Mouse (Mus musculus) CH12.LX (cell line): ENCODE data around the gene Camkk2.

Source experiments
- CTCF ChIP-seq, 2 experiments: IDR thresholded peaks in 1 of 2; conservative IDR thresholded peaks in 1 of 2; 2 replicates each; pipeline ENCODE4 v1.5.1; 2011 to 2012; ENCODE audit warnings: low read depth in 2 of 2, low read length in 2 of 2, improper control_type of control experiment in 1 of 2, inconsistent platforms in 1 of 2, mild to moderate bottlenecking in 1 of 2, moderate library complexity in 1 of 2
- HCFC1 ChIP-seq: IDR thresholded peaks from 2 replicates; pipeline ENCODE4 v1.6.1; 2012; ENCODE audit warnings: low read depth, mild to moderate bottlenecking, inconsistent platforms, low read length, improper control_type of control experiment
- MAX ChIP-seq: IDR thresholded peaks from 2 replicates; pipeline ENCODE4 v1.6.1; 2011; ENCODE audit warnings: low read length, improper control_type of control experiment
- MAZ ChIP-seq: IDR thresholded peaks from 2 replicates; pipeline ENCODE4 v1.6.1; 2012; ENCODE audit warnings: low read depth, mild to moderate bottlenecking, inconsistent platforms, low read length, improper control_type of control experiment, moderate library complexity
- MYC ChIP-seq: IDR thresholded peaks from 2 replicates; pipeline ENCODE4 v1.6.1; 2011; ENCODE audit warnings: low read depth, mild to moderate bottlenecking, improper control_type of control experiment, low read length
- POLR2A ChIP-seq: IDR thresholded peaks from 2 replicates; pipeline ENCODE4 v1.6.1; 2011; ENCODE audit warnings: low read depth, mild to moderate bottlenecking, improper control_type of control experiment, low read length
- RAD21 ChIP-seq: IDR thresholded peaks from 2 replicates; pipeline ENCODE4 v1.6.1; 2011; ENCODE audit warnings: low read depth, mild to moderate bottlenecking, low read length, improper control_type of control experiment, moderate library complexity

DNA sequence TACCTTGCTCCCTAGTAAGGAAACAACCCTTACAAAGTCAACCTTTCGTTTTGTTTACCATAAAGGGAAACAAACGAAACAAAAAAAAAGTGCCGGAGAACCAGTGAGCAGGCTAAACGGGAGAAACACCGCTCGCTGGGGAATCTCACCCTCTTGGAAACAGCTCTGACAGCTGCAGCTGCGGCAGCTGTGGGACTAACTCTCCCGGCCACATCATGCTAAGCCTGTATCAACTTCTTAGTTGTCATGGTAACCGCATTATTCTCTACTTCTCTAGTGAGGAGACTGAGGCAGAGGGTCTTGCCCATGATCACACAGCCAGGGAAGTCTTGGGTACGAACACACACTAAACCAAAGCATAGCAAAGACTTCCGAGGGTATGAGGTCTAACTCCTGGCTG lies 5.5 kb downstream of the Camkk2 start:
- no peak for TF ChIP-seq HCFC1
- no peak for TF ChIP-seq CTCF (conservative IDR thresholded peaks at IDR 0.05 in 1 of 2, IDR thresholded peaks at IDR 0.05 in 1 of 2; ENCODE audit: low read depth in 2 of 2, low read length in 2 of 2)
- TF ChIP-seq MYC = no peak
- no peak for TF ChIP-seq RAD21
- no peak for TF ChIP-seq MAZ
- no peak for TF ChIP-seq MAX
- no peak for TF ChIP-seq POLR2A
